Mouse (Mus musculus) myocyte (in vitro differentiated cells): ENCODE measurements around the gene Taar9. TPM values are rescaled to one million over a fixed set of nuclear protein-coding genes. Genes with fewer than 3 reads are reported as not detected.

Experiments
- H3K27me3 ChIP-seq: one replicate; pipeline ENCODE4 v1.6.1; 2011; ENCODE audit not compliant: control insufficient read depth, insufficient read depth, insufficient read length
- H3K36me3 ChIP-seq: one replicate; pipeline ENCODE4 v1.6.1; 2011; ENCODE audit not compliant: control insufficient read depth, insufficient read depth
- H3K4me2 ChIP-seq: one replicate; pipeline ENCODE4 v1.6.1; 2011; ENCODE audit warnings: low read depth, control low read depth
- H3K4me3 ChIP-seq: one replicate; pipeline ENCODE4 v1.5.1; 2011; ENCODE audit warnings: mild to moderate bottlenecking, control low read depth, moderate library complexity
- H3K79me2 ChIP-seq: one replicate; pipeline ENCODE4 v1.6.1; 2011; ENCODE audit not compliant: control insufficient read depth, insufficient read depth
- H3ac ChIP-seq: one replicate; pipeline ENCODE4 v1.6.1; 2011; ENCODE audit not compliant: control insufficient read depth, insufficient read length
- CEBPB ChIP-seq: IDR thresholded peaks from 2 replicates; pipeline ENCODE4 v1.6.1; 2011; ENCODE audit warnings: mild to moderate bottlenecking, moderate library complexity; ENCODE audit not compliant: poor library complexity, insufficient read depth, severe bottlenecking
- E2F4 ChIP-seq: IDR thresholded peaks from one replicate; pipeline ENCODE4 v1.6.1; 2011; ENCODE audit warnings: mild to moderate bottlenecking, control low read depth, moderate library complexity; ENCODE audit not compliant: insufficient read depth
- MAX ChIP-seq: IDR thresholded peaks from one replicate; pipeline ENCODE4 v1.6.1; 2011; ENCODE audit warnings: low read depth, mild to moderate bottlenecking, control low read depth
- MYOD1 ChIP-seq, 3 experiments: IDR thresholded peaks; one replicate each; pipeline ENCODE4 v1.6.1; 2011; ENCODE audit warnings: control low read depth in 2 of 3, low read depth in 2 of 3, mild to moderate bottlenecking in 2 of 3, moderate library complexity in 1 of 3; ENCODE audit not compliant: insufficient read length in 2 of 3, control insufficient read depth in 1 of 3
- MYOG ChIP-seq, 3 experiments: IDR thresholded peaks; one replicate each; pipeline ENCODE4 v1.6.1; 2011; ENCODE audit warnings: control low read depth in 2 of 3, low read depth in 2 of 3, mild to moderate bottlenecking in 2 of 3; ENCODE audit not compliant: insufficient read length in 2 of 3, control insufficient read depth in 1 of 3, insufficient read depth in 1 of 3
- POLR2A ChIP-seq: IDR thresholded peaks from one replicate; pipeline ENCODE4 v1.6.1; 2011; ENCODE audit warnings: low read depth, mild to moderate bottlenecking, control low read depth, moderate library complexity; ENCODE audit not compliant: insufficient read length
- POLR2AphosphoS2 ChIP-seq: IDR thresholded peaks from one replicate; pipeline ENCODE4 v1.6.1; 2011; ENCODE audit warnings: low read depth, control low read depth; ENCODE audit not compliant: insufficient read length
- REST ChIP-seq: IDR thresholded peaks from one replicate; pipeline ENCODE4 v1.6.1; 2011; ENCODE audit warnings: mild to moderate bottlenecking, control low read depth, moderate library complexity; ENCODE audit not compliant: insufficient read depth, insufficient read length
- SRF ChIP-seq: IDR thresholded peaks from one replicate; pipeline ENCODE4 v1.6.1; 2011; ENCODE audit warnings: low read depth; ENCODE audit not compliant: control insufficient read depth, insufficient read length
- TCF12 ChIP-seq: IDR thresholded peaks from one replicate; pipeline ENCODE4 v1.6.1; 2011; ENCODE audit warnings: mild to moderate bottlenecking, control low read depth; ENCODE audit not compliant: poor library complexity, insufficient read depth, severe bottlenecking
- TCF3 ChIP-seq: IDR thresholded peaks from one replicate; pipeline ENCODE4 v1.6.1; 2011; ENCODE audit warnings: low read depth, control low read depth; ENCODE audit not compliant: insufficient read length
- USF1 ChIP-seq: IDR thresholded peaks from one replicate; pipeline ENCODE4 v1.6.1; 2011; ENCODE audit warnings: low read depth, mild to moderate bottlenecking, control low read depth, moderate library complexity
- polyA plus RNA-seq: library from polyadenylated mRNA; unstranded; fragments of >200 nt; fragmentation: generic; extraction: Trizol; gene quantifications from one replicate; pipeline ENCODE4 v1.2.1, GENCODE M21; 2012; ENCODE audit warnings: missing spikeins

Taar9 gene
- polyA plus RNA-seq, 1 experiment = not detected

DNA sequence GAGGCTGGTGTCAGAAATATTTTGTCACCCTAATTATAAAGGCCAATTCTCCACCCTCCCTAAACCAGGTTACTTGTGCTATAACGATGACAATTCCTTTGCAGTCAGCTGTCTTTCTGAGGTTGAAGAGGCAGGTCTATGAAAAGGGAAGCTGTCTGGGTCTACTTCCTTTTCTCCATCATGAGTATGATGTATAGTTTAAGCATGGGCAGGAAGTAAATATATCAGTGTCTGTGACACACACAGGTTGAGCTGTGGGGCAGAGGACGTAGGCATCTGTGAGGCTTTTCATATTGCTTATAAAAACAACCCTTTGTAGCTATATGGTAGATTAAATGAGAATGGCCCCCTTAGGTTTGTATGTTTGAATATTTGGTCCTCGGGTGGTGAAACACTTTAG, 50.3 kb downstream of the Taar9 start:
- no peak overlapping the region for H3ac ChIP-seq
- no peaks in the 10 kb centered on the region for H3K36me3 ChIP-seq
- H3K79me2 ChIP-seq = no peaks in the 10 kb centered on the region
- H3K4me3 ChIP-seq = no peak overlapping the region
- TF ChIP-seq USF1 (no peak), REST (no peak), MYOG (IDR thresholded peaks at IDR 0.05; ENCODE audit: control insufficient read depth in 1 of 3, insufficient read depth in 1 of 3, insufficient read length in 2 of 3, low read depth in 2 of 3) (no peak), CEBPB (no peak), MYOD1 (IDR thresholded peaks at IDR 0.05; ENCODE audit: control insufficient read depth in 1 of 3, insufficient read length in 2 of 3, low read depth in 2 of 3) (no peak), POLR2AphosphoS2 (no peak), SRF (no peak), TCF3 (no peak), MAX (no peak), TCF12 (no peak), POLR2A (no peak), E2F4 (no peak)
- H3K4me2 ChIP-seq = no peak overlapping the region
- no peaks in the 10 kb centered on the region for H3K27me3 ChIP-seq

Other genes with a start within 250 kb of the Taar9 start
- gene Vnn1, start 214.8 kb downstream of the Taar9 start, polyA plus RNA-seq = not detected
- gene Taar1, start 189.2 kb downstream of the Taar9 start, polyA plus RNA-seq = not detected
- gene Taar2, start 171.0 kb downstream of the Taar9 start, polyA plus RNA-seq = not detected
- not detected for gene Taar3, start 160.0 kb downstream of the Taar9 start, polyA plus RNA-seq
- gene Taar4, start 149.0 kb downstream of the Taar9 start, polyA plus RNA-seq = not detected
- gene Taar5, start 138.8 kb downstream of the Taar9 start, polyA plus RNA-seq = not detected
- gene Taar6, start 123.9 kb downstream of the Taar9 start, polyA plus RNA-seq = not detected
- gene Taar7a, start 116.1 kb downstream of the Taar9 start, polyA plus RNA-seq = not detected
- not detected for gene Taar7b, start 109.6 kb downstream of the Taar9 start, polyA plus RNA-seq
- not detected for gene Taar7d, start 82.3 kb downstream of the Taar9 start, polyA plus RNA-seq
- not detected for gene Taar7e, start 71.9 kb downstream of the Taar9 start, polyA plus RNA-seq
- gene Taar7f, start 60.0 kb downstream of the Taar9 start, polyA plus RNA-seq = not detected
- gene Taar8a, start 33.0 kb downstream of the Taar9 start, polyA plus RNA-seq = not detected
- not detected for gene Taar8b, start 17.2 kb downstream of the Taar9 start, polyA plus RNA-seq
- gene Taar8c, start 7.6 kb downstream of the Taar9 start, polyA plus RNA-seq = not detected
- gene Stx7, start 39.8 kb upstream of the Taar9 start, polyA plus RNA-seq = 54.6 TPM
- not detected for gene Moxd1, start 114.0 kb upstream of the Taar9 start, polyA plus RNA-seq